In the genomic region with DNA sequence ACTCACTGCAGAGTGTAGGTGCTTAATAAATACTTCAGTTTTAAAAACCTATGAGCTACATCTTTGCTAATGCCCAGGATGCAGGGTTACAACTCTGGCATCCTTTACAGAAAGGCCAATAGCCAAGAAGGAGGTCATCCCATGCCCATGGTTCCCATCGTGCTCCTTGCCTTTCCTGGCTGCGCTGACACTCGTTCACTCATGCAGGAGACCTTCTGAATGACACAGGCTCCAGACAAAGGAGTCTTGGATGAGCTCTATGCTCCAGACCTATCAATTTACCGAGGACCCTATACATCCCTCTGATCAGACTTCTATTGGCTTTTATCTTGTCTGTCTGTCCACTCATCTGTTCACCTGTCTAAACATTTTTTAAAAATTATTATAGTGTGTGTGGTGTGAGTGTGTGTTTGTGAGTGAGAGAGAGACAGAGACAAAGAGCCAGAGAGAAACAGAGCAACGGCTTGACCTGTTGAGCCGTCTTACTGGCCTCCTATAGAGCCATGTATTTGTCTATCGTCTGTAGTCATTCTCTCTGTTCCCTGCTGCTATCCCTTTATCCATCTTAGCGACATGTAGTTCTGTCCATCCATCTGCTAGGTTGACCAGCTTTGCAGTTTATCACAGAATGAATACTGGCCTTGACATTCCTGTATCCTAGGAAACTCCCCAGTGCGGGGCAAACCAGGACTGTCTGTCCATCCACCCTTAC, we compare ENCODE assay signal across 7 mouse cellular contexts. TPM values are rescaled to one million over a fixed set of nuclear protein-coding genes. Genes with fewer than 3 reads are reported as not detected.
DNase-seq lines count a peak whose midpoint lies in the region; ATAC-seq and TF ChIP-seq lines count a peak whose summit lies in the region.

No protein-coding gene starts in this region.

- H3K9ac ChIP-seq in limb, embryonic 14.5 days (ENCODE audit: low read depth, low read length, severe bottlenecking) = peak overlapping the region; percentile 99
- no peak overlapping the region for H3K9ac ChIP-seq in stomach, embryonic 15.5 days

- peak overlapping the region; percentile 99 for H3K27ac ChIP-seq in forebrain, embryonic 10.5 days
- 0 out of 2 replicates have a peak overlapping the region, but pooled peaks have one; percentile 82 for H3K27ac ChIP-seq in limb, embryonic 14.5 days (replicated peaks; ENCODE audit: low read depth, low read length)
- H3K27ac ChIP-seq in stomach, embryonic 15.5 days = peak overlapping the region; percentile 76

- H3K36me3 ChIP-seq in megakaryocyte, embryonic 14.5 days (replicated peaks; ENCODE audit: low read length) = peaks cover 17% of the 10 kb centered on the region
- H3K36me3 ChIP-seq in forebrain, embryonic 10.5 days (replicated peaks) = peaks cover 19% of the 10 kb centered on the region
- H3K36me3 ChIP-seq in limb, embryonic 14.5 days (ENCODE audit: control insufficient read depth, insufficient read depth, low read length) = peaks cover 3% of the 10 kb centered on the region; the same call in 1 of the 2 replicates
- no peaks in the 10 kb centered on the region for H3K36me3 ChIP-seq in stomach, embryonic 15.5 days

- H3K9me3 ChIP-seq in megakaryocyte, embryonic 14.5 days = peaks cover 3% of the 10 kb centered on the region; the same call in 1 of the 2 replicates
- H3K9me3 ChIP-seq in forebrain, embryonic 10.5 days = no peaks in the 10 kb centered on the region
- no peaks in the 10 kb centered on the region for H3K9me3 ChIP-seq in limb, embryonic 14.5 days (ENCODE audit: control insufficient read depth, low read length)
- H3K9me3 ChIP-seq in stomach, embryonic 15.5 days = no peaks in the 10 kb centered on the region

- intact Hi-C loops in gastrocnemius, postnatal 36 days (cut with DNase I) = no loop called here

- DNase-seq in forebrain, embryonic 10.5 days (ENCODE audit: extremely low spot score, low spot score) = no peak
- no peak for DNase-seq in limb, embryonic 14.5 days (ENCODE audit: low spot score)
- no peak for DNase-seq in thymus, postnatal 4 days
- no peak for DNase-seq in gastrocnemius, postnatal 36 days

- 23% methylated on average over 9 of the region's 9 CpGs for WGBS in forebrain, embryonic 10.5 days
- 36% methylated on average over 9 of the region's 9 CpGs for WGBS in limb, embryonic 14.5 days
- WGBS in stomach, embryonic 15.5 days = 25% methylated on average over 9 of the region's 9 CpGs

- H3K27me3 ChIP-seq in megakaryocyte, embryonic 14.5 days (replicated peaks) = peaks cover 2% of the 10 kb centered on the region
- no peaks in the 10 kb centered on the region for H3K27me3 ChIP-seq in forebrain, embryonic 10.5 days (ENCODE audit: poor library complexity, severe bottlenecking)
- H3K27me3 ChIP-seq in limb, embryonic 14.5 days (ENCODE audit: control insufficient read depth, insufficient read depth, low read length) = no peaks in the 10 kb centered on the region
- no peaks in the 10 kb centered on the region for H3K27me3 ChIP-seq in stomach, embryonic 15.5 days (replicated peaks)

- TF ChIP-seq POLR2A in limb, embryonic 14.5 days (IDR thresholded peaks at IDR 0.05; ENCODE audit: borderline replicate concordance, extremely low read depth, insufficient read depth, insufficient read length) = no peak

- H3K4me2 ChIP-seq in limb, embryonic 14.5 days (replicated peaks; ENCODE audit: low read depth, low read length, severe bottlenecking) = peak overlapping the region; percentile 71
- H3K4me2 ChIP-seq in stomach, embryonic 15.5 days = peak overlapping the region; percentile 75

- no peak for ATAC-seq in megakaryocyte, adult 5-6 weeks (ENCODE audit: poor library complexity, severe bottlenecking)
- ATAC-seq in limb, embryonic 14.5 days (ENCODE audit: low FRiP score, low read depth) = no peak; the same call in 1 of the 2 replicates
- ATAC-seq in stomach, embryonic 15.5 days (ENCODE audit: insufficient read depth, low FRiP score, low read depth) = peak; percentile 29

- peaks cover 46% of the 10 kb centered on the region for H3K4me1 ChIP-seq in megakaryocyte, embryonic 14.5 days
- peaks cover 61% of the 10 kb centered on the region for H3K4me1 ChIP-seq in forebrain, embryonic 10.5 days
- H3K4me1 ChIP-seq in limb, embryonic 14.5 days (ENCODE audit: control insufficient read depth, insufficient read depth, low read length) = peaks cover 20% of the 10 kb centered on the region
- peaks cover 22% of the 10 kb centered on the region for H3K4me1 ChIP-seq in stomach, embryonic 15.5 days

- peak overlapping the region; percentile 96 for H3K4me3 ChIP-seq in megakaryocyte, embryonic 14.5 days (replicated peaks)
- H3K4me3 ChIP-seq in forebrain, embryonic 10.5 days = peak overlapping the region; percentile 94
- peak overlapping the region; percentile 91 for H3K4me3 ChIP-seq in limb, embryonic 14.5 days (replicated peaks; ENCODE audit: low read length)
- peak overlapping the region; percentile 93 for H3K4me3 ChIP-seq in stomach, embryonic 15.5 days (replicated peaks)

RNA-seq across cellular contexts. Expression of gene Ip6k2, which starts 0.6 kb away (rescaled TPM):
- polyA plus RNA-seq in megakaryocyte, embryonic 14.5 days (2012; ENCODE audit: insufficient read depth, low replicate concordance) = 19.2 and 25.5 TPM in 2 replicates
- total RNA-seq in megakaryocyte, adult 5-6 weeks (2015) = 10.6 and 15.8 TPM in 2 replicates
- total RNA-seq in megakaryocyte, adult 5-6 weeks (2017) = 30.6 and 35.4 TPM in 2 replicates
- polyA plus RNA-seq in forebrain, embryonic 10.5 days (2016; fragmentation: Nextera tagmentation; extraction: Ambion mirVana) = 78.3 and 89.3 TPM in 2 replicates
- 265 and 285 TPM in 2 replicates for polyA plus RNA-seq in limb, embryonic 14.5 days (2012; rRNA removed)
- polyA plus RNA-seq in limb, embryonic 14.5 days (2014; fragmentation: Nextera tagmentation; extraction: Ambion mirVana) = 119 and 126 TPM in 2 replicates
- polyA plus RNA-seq in stomach, embryonic 15.5 days (2015; fragmentation: Nextera tagmentation; extraction: Ambion mirVana) = 71.3 and 81.9 TPM in 2 replicates
- 10 to 100 TPM in 1 of 2 experiments, 1 to 10 TPM in 1; 9.9 to 14.5 TPM for total RNA-seq in gastrocnemius, postnatal 36 days (2021)

RNA-seq across cellular contexts. Expression of gene Nckipsd, which starts 25.2 kb away (rescaled TPM):
- polyA plus RNA-seq in megakaryocyte, embryonic 14.5 days (2012; ENCODE audit: insufficient read depth, low replicate concordance) = 1.4 TPM in 1 of 2 replicates, not detected in the other
- 13.9 and 19.3 TPM in 2 replicates for total RNA-seq in megakaryocyte, adult 5-6 weeks (2015)
- 11.5 and 14.8 TPM in 2 replicates for total RNA-seq in megakaryocyte, adult 5-6 weeks (2017)
- 14.1 and 18.8 TPM in 2 replicates for polyA plus RNA-seq in forebrain, embryonic 10.5 days (2016; fragmentation: Nextera tagmentation; extraction: Ambion mirVana)
- polyA plus RNA-seq in limb, embryonic 14.5 days (2012; rRNA removed) = 24.0 and 30.1 TPM in 2 replicates
- polyA plus RNA-seq in limb, embryonic 14.5 days (2014; fragmentation: Nextera tagmentation; extraction: Ambion mirVana) = 14.0 and 17.2 TPM in 2 replicates
- polyA plus RNA-seq in stomach, embryonic 15.5 days (2015; fragmentation: Nextera tagmentation; extraction: Ambion mirVana) = 10.5 and 13.0 TPM in 2 replicates
- total RNA-seq in gastrocnemius, postnatal 36 days (2021) = 1 to 10 TPM; 2.8 to 3.2 TPM

RNA-seq across cellular contexts. Expression of gene Celsr3, which starts 43.1 kb away (rescaled TPM):
- polyA plus RNA-seq in megakaryocyte, embryonic 14.5 days (2012; ENCODE audit: insufficient read depth, low replicate concordance) = 1.5 TPM in 1 of 2 replicates, not detected in the other
- 3.9 and 5.7 TPM in 2 replicates for total RNA-seq in megakaryocyte, adult 5-6 weeks (2015)
- 2.4 and 3.3 TPM in 2 replicates for total RNA-seq in megakaryocyte, adult 5-6 weeks (2017)
- 1.5 and 2.1 TPM in 2 replicates for polyA plus RNA-seq in forebrain, embryonic 10.5 days (2016; fragmentation: Nextera tagmentation; extraction: Ambion mirVana)
- 0.36 and 0.37 TPM in 2 replicates for polyA plus RNA-seq in limb, embryonic 14.5 days (2012; rRNA removed)
- 0.07 and 0.12 TPM in 2 replicates for polyA plus RNA-seq in limb, embryonic 14.5 days (2014; fragmentation: Nextera tagmentation; extraction: Ambion mirVana)
- polyA plus RNA-seq in stomach, embryonic 15.5 days (2015; fragmentation: Nextera tagmentation; extraction: Ambion mirVana) = 0.94 and 1.2 TPM in 2 replicates
- total RNA-seq in gastrocnemius, postnatal 36 days (2021) = not detected
